Mouse (Mus musculus) olfactory bulb, adult 2 months (tissue): ENCODE results near the gene Tnnc2. TPM values are rescaled to one million over a fixed set of nuclear protein-coding genes. Genes with fewer than 3 reads are reported as not detected.

Experiments used
- H3K27ac ChIP-seq: fragments of 200-500 bp; 2 replicates; pipeline ENCODE4 v1.5.1; 2012; ENCODE audit warnings: low read depth, low read length; ENCODE audit not compliant: insufficient read depth
- H3K4me1 ChIP-seq: fragments of 200-500 bp; 2 replicates; pipeline ENCODE4 v1.6.1; 2012; ENCODE audit warnings: low read length; ENCODE audit not compliant: control insufficient read depth, insufficient read depth
- H3K4me3 ChIP-seq: fragments of 200-500 bp; 2 replicates; pipeline ENCODE4 v1.5.1; 2012; ENCODE audit warnings: mild to moderate bottlenecking, low read depth, low read length, moderate library complexity; ENCODE audit not compliant: insufficient read depth
- CTCF ChIP-seq: fragments of 200-500 bp; IDR thresholded peaks from 2 replicates; pipeline ENCODE4 v1.5.1; 2012; ENCODE audit warnings: low read depth, mild to moderate bottlenecking, low read length, moderate library complexity; ENCODE audit not compliant: insufficient read depth
- POLR2A ChIP-seq: fragments of 200-500 bp; IDR thresholded peaks from 2 replicates; pipeline ENCODE4 v1.6.1; 2012; ENCODE audit warnings: mild to moderate bottlenecking, low read depth, low read length, moderate library complexity; ENCODE audit not compliant: insufficient read depth
- WGBS: fragments of 180-500 bp; shearing (Covaris S2); methylation state at CpG from one replicate; pipeline ENCODE4 v1.1.7; 2018; 5-methylcytosine and 5-hydroxymethylcytosine counted together
- polyA plus RNA-seq: library from polyadenylated mRNA; stranded (reverse); fragments of >200 nt; gene quantifications from 2 replicates; pipeline ENCODE4 v1.2.4, GENCODE M21; 2012; ENCODE audit warnings: low replicate concordance; ENCODE audit not compliant: missing spikeins, insufficient read depth, insufficient read length

Tnnc2 gene
- polyA plus RNA-seq, 1 experiment, result not detected

- Histone ChIP-seq H3K4me3 (no peak overlapping the region), H3K27ac (no peak overlapping the region), H3K4me1 (peaks cover 27% of the 10 kb centered on the region)
- 84% methylated on average over 4 of the region's 4 CpGs for WGBS
- TF ChIP-seq POLR2A, result no peak
Measured at GRCm38 (mm10) chr2:164790451-164790850, 10.7 kb upstream of the Tnnc2 start.

- TF ChIP-seq CTCF (no peak), POLR2A (no peak)
- H3K27ac ChIP-seq, result no peak overlapping the region
- 78% methylated on average over 4 of the region's 4 CpGs for WGBS
- H3K4me1 ChIP-seq, result peaks cover 25% of the 10 kb centered on the region
- no peak overlapping the region for H3K4me3 ChIP-seq
Measured at GRCm38 (mm10) chr2:164788411-164788810, 8.6 kb upstream of the Tnnc2 start.

- no peak overlapping the region; the same call in 1 of the 2 replicates for H3K27ac ChIP-seq
- TF ChIP-seq CTCF (no peak), POLR2A (no peak)
- peaks cover 24% of the 10 kb centered on the region for H3K4me1 ChIP-seq
- no peak overlapping the region for H3K4me3 ChIP-seq
- WGBS, result 72% methylated on average over 10 of the region's 10 CpGs
Measured at GRCm38 (mm10) chr2:164787779-164788178, 8.0 kb upstream of the Tnnc2 start.

GRCm38 (mm10) chr2:164787032-164787431, 7.3 kb upstream of the Tnnc2 start:
- Histone ChIP-seq H3K4me3 (no peak overlapping the region), H3K27ac (0 out of 2 replicates have a peak overlapping the region, but pooled peaks have one; percentile 58), H3K4me1 (peaks cover 22% of the 10 kb centered on the region)
- WGBS, result 87% methylated on average over 3 of the region's 3 CpGs
- TF ChIP-seq POLR2A (no peak), CTCF (no peak)

- TF ChIP-seq CTCF, result no peak
- no peak for TF ChIP-seq POLR2A
- WGBS, result 3% methylated on average over 15 of the region's 15 CpGs
- peaks cover 16% of the 10 kb centered on the region for H3K4me1 ChIP-seq
- peak overlapping the region; percentile 72 for H3K4me3 ChIP-seq
- peak overlapping the region; percentile 58 for H3K27ac ChIP-seq
Measured at GRCm38 (mm10) chr2:164786388-164786885, 6.7 kb upstream of the Tnnc2 start.

GRCm38 (mm10) chr2:164785481-164786387, 6.0 kb upstream of the Tnnc2 start, which contains the start of gene Snx21:
Snx21 (plus strand) TSS chr2:164785823.
- H3K4me1 ChIP-seq, result peaks cover 16% of the 10 kb centered on the region
- H3K4me3 ChIP-seq, result peak within 1 kb of the TSS; percentile 72
- 0 out of 2 replicates have a peak, but pooled peaks have one; percentile 39 for TF ChIP-seq CTCF
- TF ChIP-seq POLR2A, result no peak
- WGBS, result under 1% methylated on average over 88 of the region's 89 CpGs
- peak within 1 kb of the TSS; percentile 58 for H3K27ac ChIP-seq

GRCm38 (mm10) chr2:164784869-164785420, 5.2 kb upstream of the Tnnc2 start:
- 3% methylated on average over 7 of the region's 7 CpGs for WGBS
- no peak overlapping the region; the same call in 1 of the 2 replicates for H3K27ac ChIP-seq

GRCm38 (mm10) chr2:164783926-164784581, 4.3 kb upstream of the Tnnc2 start:
- no peak overlapping the region for H3K4me3 ChIP-seq
- WGBS, result 81% methylated on average over 7 of the region's 7 CpGs
- H3K4me1 ChIP-seq, result peaks cover 17% of the 10 kb centered on the region
- H3K27ac ChIP-seq, result no peak overlapping the region
- TF ChIP-seq POLR2A (no peak), CTCF (no peak)

More at GRCm38 (mm10) chr2:164784869-164785420, 5.2 kb upstream of the Tnnc2 start:
- Histone ChIP-seq H3K4me3 (peak overlapping the region; percentile 72), H3K4me1 (peaks cover 16% of the 10 kb centered on the region)
- TF ChIP-seq POLR2A, result no peak
- TF ChIP-seq CTCF, result no peak

GRCm38 (mm10) chr2:164781876-164782275, 2.1 kb upstream of the Tnnc2 start:
- Histone ChIP-seq H3K4me1 (peaks cover 8% of the 10 kb centered on the region), H3K27ac (no peak overlapping the region), H3K4me3 (no peak overlapping the region)
- no peak for TF ChIP-seq POLR2A
- TF ChIP-seq CTCF, result no peak
- 78% methylated on average over 4 of the region's 4 CpGs for WGBS
